Mouse (Mus musculus) telencephalon, adult 2 months (tissue): Measurements from ENCODE around the gene Tfcp2l1.
A peak's percentile ranks its signal among the peaks of the same experiment; 100 is the strongest.

ENCODE experiments used
- DNase-seq: peaks from one replicate; pipeline ENCODE4 v3.0.0-alpha.2; 2011; ENCODE audit warnings: low read depth, low spot score

Tfcp2l1 gene

DNA sequence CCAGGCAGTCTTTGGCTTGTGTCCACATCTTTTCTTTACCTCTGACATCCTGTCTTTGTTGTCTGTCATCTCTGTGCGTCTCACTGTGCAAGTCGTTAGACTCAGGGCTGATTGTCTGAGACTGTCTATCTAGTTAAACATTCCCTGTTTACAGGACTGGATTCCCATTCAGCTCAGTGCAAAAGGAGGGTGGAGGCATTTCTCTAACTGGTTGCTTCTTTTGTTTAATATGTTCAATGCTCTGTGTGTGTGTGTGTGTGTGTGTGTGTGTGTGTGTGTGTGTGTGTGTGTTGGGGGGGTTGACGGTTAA, 23.0 kb downstream of the Tfcp2l1 start:
- DNase-seq: no peak

GRCm38 (mm10) chr1:118658716-118659115, 31.0 kb downstream of the Tfcp2l1 start:
- no peak for DNase-seq

DNA sequence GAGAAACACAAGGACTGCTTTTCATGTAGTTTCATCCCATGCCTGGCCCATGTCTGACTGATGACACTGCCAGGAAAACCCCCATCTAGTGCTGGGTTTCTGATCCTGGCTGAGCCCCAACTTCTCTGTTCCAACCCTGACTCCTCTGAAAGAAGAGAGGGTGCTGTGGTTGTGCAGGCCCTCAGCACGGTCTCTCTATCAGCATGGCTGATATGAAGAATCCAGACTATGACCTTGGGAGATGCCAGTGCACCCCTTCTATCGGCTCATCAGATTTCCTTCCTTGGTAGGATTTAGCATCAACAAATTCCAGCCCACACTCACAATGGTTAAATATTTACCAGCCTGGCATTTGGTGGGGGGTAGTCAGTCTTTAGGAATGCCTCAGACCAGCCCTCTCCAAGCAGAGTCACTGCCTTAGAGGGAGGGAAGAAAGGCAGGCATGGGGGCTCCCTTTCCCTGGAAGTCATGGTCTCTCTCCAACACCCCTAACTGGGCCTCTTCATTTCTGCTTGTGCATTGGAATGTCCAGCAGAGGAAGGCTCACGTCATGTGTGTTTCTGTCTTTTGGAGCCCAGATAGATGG, 33.2 kb downstream of the Tfcp2l1 start:
- no peak for DNase-seq

DNA sequence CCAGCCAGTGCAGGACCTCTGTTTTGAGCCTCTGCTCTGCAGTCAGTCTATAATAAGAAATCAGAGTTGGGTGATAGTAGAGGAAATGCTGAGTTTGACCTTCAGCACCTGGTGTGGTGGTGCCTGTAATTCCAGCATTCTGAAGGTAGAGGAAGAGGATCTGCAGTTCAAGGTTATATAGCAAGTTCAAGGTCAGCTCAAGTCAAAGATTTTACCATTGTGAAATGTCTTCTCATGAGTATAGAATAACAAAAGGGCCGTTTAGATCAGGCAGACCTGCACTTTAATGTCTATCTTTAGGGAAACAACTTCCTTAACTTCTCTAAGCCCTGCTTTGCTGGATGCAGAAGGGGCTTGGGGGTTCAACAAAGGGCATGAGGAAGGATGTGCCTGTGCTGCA, 35.3 kb downstream of the Tfcp2l1 start:
- DNase-seq: no peak

- DNase-seq: no peak
Observed at GRCm38 (mm10) chr1:118667536-118667935, 39.8 kb downstream of the Tfcp2l1 start.

GRCm38 (mm10) chr1:118672196-118672595, 44.5 kb downstream of the Tfcp2l1 start:
- DNase-seq: no peak

DNA sequence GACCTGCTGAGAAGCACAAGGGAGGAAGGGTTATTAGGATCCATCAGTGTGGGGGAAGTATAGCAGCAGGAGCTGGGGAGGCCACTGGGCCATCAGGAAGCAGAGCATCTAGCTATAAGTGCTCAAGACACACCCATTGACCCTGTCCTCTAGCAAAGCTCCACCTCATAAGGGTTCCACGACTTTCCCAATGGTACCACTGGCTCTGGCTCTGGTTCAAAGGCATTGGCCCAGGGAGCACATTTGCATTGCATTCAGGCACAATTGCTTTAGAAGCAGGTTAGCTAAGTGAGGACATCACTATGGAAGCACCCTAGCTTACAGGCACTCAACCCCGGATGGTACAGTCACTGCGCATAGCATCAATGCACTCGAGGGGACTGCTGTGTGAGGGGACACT, 46.4 kb downstream of the Tfcp2l1 start:
- no peak for DNase-seq

GRCm38 (mm10) chr1:118681980-118682379, 54.2 kb downstream of the Tfcp2l1 start:
- DNase-seq: no peak

DNA sequence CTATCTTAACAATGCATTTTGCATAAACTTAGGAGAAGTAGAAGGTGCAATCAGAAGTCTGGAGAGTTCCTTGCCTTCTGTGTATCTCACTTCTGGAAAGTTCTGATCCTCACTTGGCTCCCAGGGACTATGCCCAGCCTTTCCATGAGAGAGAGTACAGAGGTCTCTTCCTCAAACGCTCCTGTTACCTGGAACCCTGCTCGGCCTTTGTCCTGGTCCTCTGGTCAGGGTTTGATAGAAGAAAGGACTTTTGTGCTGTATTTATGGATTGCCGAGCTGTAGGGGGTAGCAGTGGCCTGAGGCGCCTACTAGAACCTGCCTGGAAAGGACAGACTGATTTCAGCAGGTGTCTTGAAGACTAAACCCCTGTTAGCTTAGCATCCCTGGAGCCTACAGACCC, 55.9 kb downstream of the Tfcp2l1 start:
- no peak for DNase-seq

- DNase-seq: no peak
Observed at GRCm38 (mm10) chr1:118687726-118688125, 60.0 kb downstream of the Tfcp2l1 start.

GRCm38 (mm10) chr1:118689830-118690229, 62.1 kb downstream of the Tfcp2l1 start:
- no peak for DNase-seq

DNA sequence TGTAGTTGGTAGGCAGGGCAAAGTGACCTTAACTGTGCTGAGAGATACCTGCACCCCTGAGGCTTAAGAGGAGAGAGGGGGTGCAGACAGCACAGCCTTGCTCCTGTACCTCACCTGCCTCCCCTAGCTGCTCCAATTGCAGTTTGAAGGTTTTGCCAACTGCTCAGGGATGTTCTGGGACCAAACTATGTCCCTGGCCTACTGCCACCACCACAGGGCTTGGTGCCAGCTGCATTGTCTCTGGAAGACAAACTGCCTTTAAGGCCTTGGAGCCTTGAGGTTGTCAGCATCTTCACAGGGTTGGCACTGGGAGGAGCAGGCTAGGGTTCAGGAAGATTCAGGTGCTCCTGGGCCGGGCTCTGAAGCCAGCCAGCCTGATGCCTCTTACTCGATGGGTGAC, 66.7 kb downstream of the Tfcp2l1 start:
- DNase-seq: no peak

- DNase-seq: no peak
Observed at GRCm38 (mm10) chr1:118697906-118698305, 70.2 kb downstream of the Tfcp2l1 start.

DNA sequence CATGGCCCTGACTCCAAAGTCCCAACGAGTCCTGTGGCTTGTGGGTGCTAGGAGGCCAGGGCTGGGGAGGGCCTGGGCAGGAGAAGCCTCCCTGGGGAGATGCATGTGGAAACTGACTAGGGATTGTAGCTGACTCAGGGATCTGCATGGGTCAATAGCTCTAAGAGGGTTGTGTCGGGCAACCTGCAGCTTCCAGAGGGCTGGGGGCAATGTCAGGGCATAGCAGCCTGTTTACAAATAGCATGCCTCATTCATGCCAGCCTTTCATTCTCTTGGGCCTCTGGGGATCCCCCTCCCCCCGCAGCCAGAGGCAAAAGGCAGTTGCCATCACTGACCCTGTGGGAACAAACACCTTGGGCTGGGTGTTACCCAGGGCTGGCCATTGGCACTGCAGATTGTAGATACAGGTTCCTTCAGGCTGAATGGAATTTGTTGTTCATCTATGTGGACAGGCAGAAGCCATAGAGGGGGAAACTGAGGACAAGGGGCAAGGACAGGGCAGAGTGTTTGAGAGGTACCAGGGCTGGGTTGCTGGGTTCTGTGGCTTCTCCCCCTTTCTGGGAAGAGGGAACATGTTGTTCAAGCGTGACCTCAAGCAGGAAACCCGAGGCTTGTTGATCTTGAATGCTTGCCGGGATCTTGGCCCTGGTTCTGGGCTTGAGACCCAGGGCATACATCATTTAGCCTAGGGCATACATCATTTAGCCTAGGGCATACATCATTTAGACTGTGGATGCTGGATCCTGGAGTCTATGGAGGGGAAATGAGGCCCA, 71.6 kb downstream of the Tfcp2l1 start:
- DNase-seq: no peak

GRCm38 (mm10) chr1:118699961-118700360, 72.2 kb downstream of the Tfcp2l1 start:
- DNase-seq: no peak

DNA sequence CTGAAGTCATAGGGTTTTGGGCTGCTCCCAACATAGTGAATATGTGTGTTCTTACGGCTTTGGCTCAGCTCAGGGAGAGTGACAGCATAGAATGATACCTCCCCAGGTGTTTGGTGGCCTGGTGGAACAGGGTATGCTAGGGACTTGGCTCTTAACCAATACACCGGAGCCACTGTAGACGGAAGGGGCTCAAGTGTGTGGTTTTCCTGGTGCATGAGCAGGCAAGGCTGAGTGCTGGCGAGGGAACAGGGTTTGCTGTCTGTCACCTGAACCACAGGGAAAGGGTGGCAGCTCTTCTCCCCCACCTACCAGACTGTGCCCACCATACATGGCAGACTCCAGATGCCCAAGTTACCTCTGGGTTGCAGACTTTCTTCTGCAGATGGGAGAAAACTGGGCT, 83.9 kb downstream of the Tfcp2l1 start:
- DNase-seq: no peak

- peak; percentile 6 for DNase-seq
Observed at GRCm38 (mm10) chr1:118716225-118716624, 88.5 kb downstream of the Tfcp2l1 start.

DNA sequence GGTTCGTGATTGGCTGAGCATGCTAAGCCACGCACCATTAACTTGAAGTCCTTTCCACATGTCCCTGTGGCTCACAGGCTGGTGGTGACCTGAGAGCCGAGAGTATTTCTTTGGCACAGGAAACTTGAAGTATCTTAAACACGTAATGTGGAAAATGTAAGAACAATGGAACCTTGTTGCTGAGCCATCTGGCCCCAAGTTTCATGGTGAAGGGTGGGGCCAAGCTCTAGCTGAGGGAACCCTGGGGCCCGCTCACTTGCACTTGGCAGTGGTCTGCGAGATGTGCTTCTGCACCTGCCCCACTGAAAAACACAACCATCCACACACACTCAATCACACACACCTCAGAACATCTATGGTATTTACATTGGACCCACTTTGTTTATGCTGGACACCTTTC, 90.3 kb downstream of the Tfcp2l1 start:
- no peak for DNase-seq

GRCm38 (mm10) chr1:118719699-118720098, 92.0 kb downstream of the Tfcp2l1 start:
- DNase-seq: no peak

DNA sequence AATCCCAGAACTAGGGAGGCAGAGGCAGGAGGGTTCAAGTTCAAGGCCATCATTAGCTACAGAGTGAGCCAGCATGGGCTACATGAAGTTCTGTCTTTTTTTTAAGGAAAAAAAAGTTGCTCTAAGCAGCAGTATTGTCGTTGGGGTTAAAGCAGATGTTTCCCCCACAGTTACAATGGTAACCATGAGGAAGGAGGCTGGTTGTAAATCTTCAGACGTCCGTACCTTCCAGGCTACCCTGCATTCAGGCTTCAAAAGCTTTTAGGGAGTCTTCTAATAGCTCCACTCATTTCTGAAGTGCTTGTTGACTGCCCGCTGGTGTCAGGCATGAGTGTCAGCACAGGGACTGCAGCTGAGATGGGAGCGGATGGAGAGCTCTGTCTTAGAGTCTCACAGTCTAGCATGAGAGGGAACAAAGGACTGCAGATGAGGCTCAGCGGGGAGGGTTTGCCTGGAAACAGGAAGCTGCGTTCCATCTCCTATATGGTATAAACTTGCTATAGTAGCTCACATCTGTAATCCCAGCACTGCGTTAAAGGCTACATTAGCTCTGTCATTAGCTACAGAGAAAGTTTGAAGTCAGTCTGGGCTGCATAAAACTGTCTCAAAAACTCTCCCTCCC, 92.8 kb downstream of the Tfcp2l1 start:
- DNase-seq: no peak

DNA sequence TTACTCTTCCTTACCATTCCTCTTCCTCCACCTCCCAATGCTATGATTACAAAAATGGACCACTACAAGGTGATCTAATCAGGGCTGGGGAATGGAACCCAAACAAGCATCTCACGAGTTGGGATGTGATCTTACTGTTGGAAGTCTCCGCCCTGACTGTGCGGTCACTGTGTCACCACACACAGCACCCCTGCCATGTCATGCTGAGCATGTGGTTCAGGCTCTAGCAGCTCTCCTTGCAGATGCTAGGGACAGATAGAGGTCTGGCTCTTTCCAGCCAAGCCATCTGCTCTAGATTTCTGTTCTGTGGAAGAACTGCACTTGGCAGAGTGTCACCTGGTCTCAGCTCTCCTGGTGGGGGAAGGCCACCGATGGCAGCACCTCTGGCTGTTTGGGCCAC, 99.3 kb downstream of the Tfcp2l1 start:
- no peak for DNase-seq

DNA sequence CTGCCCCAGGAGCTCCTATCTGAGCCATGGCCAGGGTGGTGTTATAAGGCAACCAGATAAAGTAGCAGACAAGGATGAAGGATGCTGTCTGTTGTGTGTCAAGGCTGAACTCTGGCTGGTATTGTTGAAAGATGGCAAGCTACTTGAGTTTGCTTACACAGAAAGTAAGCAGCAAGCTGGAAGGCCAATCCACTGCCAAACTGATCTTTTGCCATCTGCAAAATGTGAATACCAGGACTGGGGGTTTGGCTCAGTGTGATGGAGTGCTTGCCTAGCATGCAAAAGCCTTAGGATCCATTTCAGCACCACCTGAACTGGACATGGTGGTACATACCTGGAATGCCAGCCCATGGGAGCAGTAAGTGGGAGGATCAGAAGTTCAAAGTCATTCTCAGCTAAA, 101.1 kb downstream of the Tfcp2l1 start:
- DNase-seq: no peak
